Mouse (Mus musculus) cerebellum, postnatal 4 days (tissue): ENCODE measurements around the gene Efna1.

Source experiments
- DNase-seq, 2 experiments: peaks; one replicate each; pipeline ENCODE4 v3.0.0; 2022; ENCODE audit warnings: low spot score in 2 of 2, mixed read lengths in 1 of 2

Gene Efna1

DNA sequence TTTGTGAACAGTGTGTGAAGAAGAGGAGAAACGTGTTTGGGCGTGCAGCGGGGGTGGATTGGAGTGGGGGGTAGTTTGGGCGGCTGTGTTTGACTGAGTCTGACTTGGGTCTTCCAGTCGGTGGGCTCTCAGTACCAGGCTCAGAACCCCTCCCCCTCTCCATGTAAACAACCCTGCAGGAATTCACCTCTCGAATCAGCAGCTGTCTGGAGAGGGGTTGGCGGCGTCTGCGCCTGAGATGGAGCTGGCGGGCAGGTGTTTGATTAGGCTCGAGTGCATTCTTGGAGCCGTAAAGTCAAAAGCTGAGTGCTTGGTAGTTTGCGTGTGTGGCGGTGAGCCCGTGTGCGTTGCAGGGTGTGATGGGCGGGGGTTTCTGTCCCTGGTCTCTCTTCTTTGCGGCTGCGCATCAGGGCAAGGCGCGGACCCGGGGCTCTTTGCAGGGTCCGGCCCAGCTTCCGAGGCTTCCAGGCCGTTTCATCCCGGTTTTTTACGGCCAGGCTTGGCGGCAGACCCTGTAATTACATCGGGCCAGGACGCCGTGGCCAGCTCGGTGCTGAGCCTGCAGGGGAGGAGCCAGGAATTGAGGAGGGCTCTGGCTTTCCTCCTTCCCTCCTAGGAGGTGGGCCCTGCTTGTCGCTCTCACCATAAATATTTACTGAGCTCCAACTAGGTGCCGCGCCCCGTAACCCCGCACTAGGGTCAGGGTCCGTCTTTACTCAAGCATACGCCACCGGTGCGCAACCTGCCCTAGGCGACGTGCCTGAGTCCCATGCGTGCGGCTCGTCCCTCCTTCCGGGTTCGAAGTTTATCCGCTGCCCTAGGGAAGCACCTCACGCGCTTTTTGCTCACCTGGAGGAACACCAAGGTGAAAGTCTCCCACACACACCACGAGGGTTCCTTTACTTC lies at the start of gene Efna1:
Efna1 (minus strand) TSS at position 537 of the 906 bp plus-strand sequence.
- DNase-seq, result peak in 1 of 2 experiments; percentile 38

DNA sequence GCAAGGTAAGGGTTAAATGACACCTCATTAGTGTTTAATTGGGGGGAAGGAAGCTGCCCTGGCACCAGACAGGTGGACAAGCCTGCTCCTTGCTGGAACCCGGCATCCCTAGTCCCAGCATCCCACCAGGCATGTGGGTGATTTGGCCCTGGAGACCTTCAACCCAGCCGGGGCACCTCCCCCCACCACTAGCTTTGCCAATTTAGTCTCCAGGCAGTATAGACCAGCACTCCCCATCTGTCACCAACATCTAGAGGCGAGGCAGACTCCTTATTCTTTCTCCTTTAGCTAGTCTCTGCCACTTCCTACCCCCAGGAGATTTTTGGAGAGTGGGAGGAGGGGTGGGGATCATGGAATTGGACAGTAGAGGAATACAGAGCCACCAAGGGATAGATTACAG lies 49.4 kb upstream of the Efna1 start:
- peak in 1 of 2 experiments; percentile 38 for DNase-seq

- DNase-seq, result no peak
Observed at GRCm38 (mm10) chr3:89328623-89329022, 47.7 kb upstream of the Efna1 start.

GRCm38 (mm10) chr3:89327371-89327870 lies 46.5 kb upstream of the Efna1 start:
- DNase-seq, result no peak

DNA sequence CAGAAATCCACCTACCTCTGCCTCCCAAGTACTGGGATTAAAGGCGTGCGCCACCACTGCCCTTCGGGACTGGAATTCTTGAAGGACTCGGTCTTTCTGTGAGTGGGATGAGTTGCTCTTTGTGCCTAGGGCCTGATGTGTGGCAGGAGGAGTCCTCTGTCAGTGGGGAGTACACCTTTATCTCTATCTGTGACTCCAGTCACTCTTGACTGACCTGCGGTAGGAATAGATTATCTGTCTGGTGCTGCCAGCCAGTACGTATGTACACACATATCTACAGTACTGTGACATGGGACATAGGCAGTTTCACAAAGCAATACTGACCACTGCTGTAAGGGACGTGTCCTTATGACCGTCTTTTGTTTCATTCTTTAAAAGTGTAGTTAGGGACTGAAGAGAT lies 44.9 kb upstream of the Efna1 start:
- DNase-seq, result no peak

GRCm38 (mm10) chr3:89322514-89323165 lies 41.7 kb upstream of the Efna1 start, which contains the start of gene Efna3:
TSS of gene Efna3 (minus strand) at chr3:89322965.
- peak; percentile 63 to 70 for DNase-seq

DNA sequence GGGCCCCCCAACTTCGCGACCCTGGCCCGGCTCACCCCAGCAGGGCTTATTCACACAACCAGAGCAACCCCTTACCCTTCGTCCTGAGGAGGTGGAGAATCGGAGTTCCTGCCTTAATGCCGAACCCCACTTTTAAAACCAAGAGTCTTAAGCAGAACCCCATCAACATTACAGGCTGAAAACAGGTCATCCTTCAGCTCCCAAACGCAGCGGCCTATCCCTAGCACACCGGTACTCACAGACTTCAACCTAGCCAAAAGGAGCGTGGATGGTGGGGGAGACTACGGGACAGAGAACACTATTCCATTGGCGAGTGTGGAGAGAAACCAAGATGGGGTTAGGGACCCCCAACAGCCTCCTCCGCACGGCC lies 41.2 kb upstream of the Efna1 start:
- no peak for DNase-seq

GRCm38 (mm10) chr3:89321183-89322130 lies 40.5 kb upstream of the Efna1 start:
- DNase-seq, result peak in 1 of 2 experiments; percentile 37

- DNase-seq, result peak in 1 of 2 experiments; percentile 50
Observed at GRCm38 (mm10) chr3:89320581-89321182, 39.7 kb upstream of the Efna1 start.

DNA sequence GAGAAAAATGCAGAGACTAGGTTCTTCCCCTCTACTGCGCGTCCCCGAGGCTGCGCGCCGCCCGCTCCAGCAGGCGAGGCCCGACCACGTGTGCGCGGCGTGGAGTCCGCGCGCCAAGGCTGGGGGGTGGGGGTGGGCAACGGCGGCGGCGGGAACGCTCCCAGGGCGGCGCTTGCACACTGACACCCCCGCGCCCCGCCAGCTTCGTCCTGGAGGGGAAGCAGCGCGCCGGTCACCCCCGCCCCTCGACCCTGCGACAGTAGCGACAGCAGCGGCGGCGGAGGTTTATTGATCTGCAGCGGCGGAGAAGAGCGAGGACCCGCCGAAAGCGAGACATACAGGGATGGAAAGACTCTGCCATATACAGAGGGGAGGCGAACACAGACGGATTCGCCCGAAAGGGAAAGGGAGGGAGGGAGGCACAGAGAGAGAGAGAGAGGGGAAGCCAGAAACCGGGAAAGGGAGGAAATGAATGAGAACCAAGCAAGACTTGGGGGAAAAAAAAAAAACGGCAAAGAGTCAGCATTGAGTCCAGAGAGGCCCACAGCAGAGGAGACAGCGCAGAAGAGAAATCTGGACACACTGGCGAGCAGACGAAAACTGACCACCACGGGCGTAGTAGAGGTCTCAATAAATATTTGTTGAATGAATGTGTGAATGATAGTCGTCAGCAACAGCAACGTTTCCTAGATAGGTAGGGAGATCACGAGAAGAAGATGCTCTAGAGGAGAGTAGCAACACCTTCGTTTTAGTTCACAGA lies 38.8 kb upstream of the Efna1 start:
- peak in 1 of 2 experiments; percentile 32 for DNase-seq

GRCm38 (mm10) chr3:89318971-89319590 lies 38.1 kb upstream of the Efna1 start:
- no peak for DNase-seq

DNA sequence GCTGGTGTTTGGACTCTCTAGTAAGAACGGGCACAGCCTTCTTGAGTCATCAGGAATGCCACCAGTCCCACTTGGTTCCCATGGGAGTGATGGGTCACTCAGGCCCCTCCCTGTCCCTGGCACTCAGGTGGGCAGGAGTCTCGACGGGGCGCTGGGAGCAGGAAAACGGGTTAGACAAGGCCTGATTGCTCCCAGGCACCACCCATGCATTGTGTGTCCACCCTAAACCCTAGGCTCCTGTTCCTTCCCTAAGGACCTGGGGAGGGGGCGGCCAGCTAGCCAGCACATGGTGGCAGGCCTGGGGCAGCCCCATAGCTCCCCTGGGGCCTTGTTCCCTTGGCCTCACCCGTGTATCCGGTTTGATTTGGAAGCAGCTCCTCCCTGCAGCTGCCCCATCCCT lies 37.4 kb upstream of the Efna1 start:
- no peak for DNase-seq

GRCm38 (mm10) chr3:89317246-89317645 lies 36.3 kb upstream of the Efna1 start:
- no peak for DNase-seq

GRCm38 (mm10) chr3:89316833-89317232 lies 35.9 kb upstream of the Efna1 start:
- DNase-seq, result peak; percentile 84 to 90

- no peak for DNase-seq
Observed at GRCm38 (mm10) chr3:89315930-89316831, 35.2 kb upstream of the Efna1 start.

DNA sequence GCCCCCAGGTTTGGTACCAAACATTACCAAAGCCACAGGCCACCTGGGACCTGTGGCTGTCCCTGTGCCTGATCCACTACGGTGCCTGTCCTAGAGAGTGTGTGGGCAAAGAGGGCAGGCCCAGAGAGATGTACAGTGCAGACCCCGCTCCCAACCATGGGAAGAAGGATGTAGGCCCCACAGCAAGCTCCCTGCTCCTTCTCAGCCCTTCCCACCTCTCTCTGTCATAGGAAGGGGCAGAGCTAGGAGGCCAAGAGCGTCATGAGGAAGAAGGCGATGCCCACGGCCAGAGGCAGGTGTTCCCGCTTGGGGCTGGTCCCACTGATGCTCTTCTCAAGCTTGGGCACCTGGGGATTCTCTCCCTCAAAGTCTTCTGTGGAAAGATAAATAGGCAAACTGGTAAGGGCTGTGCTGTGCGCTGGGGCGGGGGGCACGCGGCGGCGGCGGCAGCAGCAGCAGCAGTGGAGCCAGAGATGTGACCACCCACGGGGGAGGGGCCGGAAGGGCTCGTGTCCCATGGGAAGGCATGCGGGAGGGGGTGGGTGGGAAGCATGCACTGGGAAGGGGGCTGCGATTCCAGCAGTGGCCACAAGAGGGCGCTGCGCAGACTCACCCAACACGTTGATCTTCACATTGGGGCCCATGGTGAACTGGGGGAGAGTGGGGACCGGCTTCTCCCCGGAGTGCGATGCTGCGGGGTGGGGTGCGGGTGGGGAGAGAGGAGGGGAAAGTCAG lies 34.4 kb upstream of the Efna1 start:
- DNase-seq, result peak; percentile 79 to 89

DNA sequence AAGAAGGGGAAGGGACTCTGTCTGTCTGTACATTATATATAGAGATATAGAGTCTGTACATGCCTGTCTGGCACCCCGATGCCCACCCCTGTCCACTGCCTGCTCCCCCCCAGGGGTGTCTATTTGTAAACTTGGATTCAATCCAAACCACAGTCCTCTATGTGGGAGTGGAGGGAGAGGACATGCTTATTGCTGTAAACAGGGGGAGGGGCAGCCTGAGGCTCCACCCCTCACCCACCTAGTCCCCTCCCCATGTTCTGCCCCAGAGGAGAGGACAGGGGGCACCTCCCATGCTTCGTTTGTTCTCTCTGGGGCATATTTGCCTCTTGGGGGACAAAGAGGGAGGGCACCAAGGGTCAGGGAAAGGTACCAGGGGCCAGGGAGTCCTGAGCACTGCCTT lies 33.8 kb upstream of the Efna1 start:
- no peak for DNase-seq

GRCm38 (mm10) chr3:89314340-89314739 lies 33.4 kb upstream of the Efna1 start:
- no peak for DNase-seq
